Comparison of ENCODE assay signal across 10 mouse cellular contexts in genomic region chr19:27492468-27492867, GRCm38 (mm10).
DNase-seq lines count a peak whose midpoint lies in the region; ATAC-seq and TF ChIP-seq lines count a peak whose summit lies in the region.
"Had no signal": no experiment of that assay in that cellular context is flagged by ENCODE, and none has a peak within 500 bp of the region (broad histone marks: within the 10 kb centered on the region; RNA-seq: fewer than 3 reads in every experiment).

No protein-coding gene starts in this region.

- no peaks in the 10 kb centered on the region for H3K4me1 ChIP-seq in hindbrain, postnatal 0 days (ENCODE audit: insufficient read depth, low read length)
- no peaks in the 10 kb centered on the region for H3K4me1 ChIP-seq in hindbrain, embryonic 16.5 days (ENCODE audit: control insufficient read depth, insufficient read depth, low read depth, low read length)
- H3K4me1 ChIP-seq in intestine, postnatal 0 days (replicated peaks; ENCODE audit: control insufficient read depth, insufficient read depth, low read length) = no peaks in the 10 kb centered on the region
- H3K4me1 ChIP-seq: midbrain, embryonic 13.5 days had no signal

- no peaks in the 10 kb centered on the region for H3K9me3 ChIP-seq in hindbrain, postnatal 0 days (ENCODE audit: low read length)
- no peaks in the 10 kb centered on the region for H3K9me3 ChIP-seq in hindbrain, embryonic 16.5 days (ENCODE audit: control insufficient read depth, low read length)
- no peaks in the 10 kb centered on the region for H3K9me3 ChIP-seq in intestine, postnatal 0 days (ENCODE audit: control insufficient read depth)
- H3K9me3 ChIP-seq: midbrain, embryonic 13.5 days had no signal

- peak; percentile 16 for DNase-seq in hindbrain, postnatal 0 days (ENCODE audit: low spot score)
- peak; percentile 29 for DNase-seq in 3134 (ENCODE audit: extremely low read depth, insufficient read length, low spot score)
- DNase-seq in adrenal gland, postnatal 36 days = peak; percentile 14 to 16
- peak; percentile 27 for DNase-seq in layer of hippocampus, adult 9-10 months (ENCODE audit: low spot score)
- no peak for DNase-seq in natural killer cell, adult 2 months (ENCODE audit: low spot score in 2 of 2)
- DNase-seq: cerebellum, adult 9-10 months had no signal

- 81% methylated on average over 8 of the region's 8 CpGs for WGBS in hindbrain, postnatal 0 days
- 81% methylated on average over 8 of the region's 8 CpGs for WGBS in hindbrain, embryonic 16.5 days
- 79% methylated on average over 8 of the region's 8 CpGs for WGBS in intestine, postnatal 0 days

- H3K27me3 ChIP-seq in hindbrain, postnatal 0 days (ENCODE audit: insufficient read depth, low read length) = no peaks in the 10 kb centered on the region
- no peaks in the 10 kb centered on the region for H3K27me3 ChIP-seq in hindbrain, embryonic 16.5 days (replicated peaks; ENCODE audit: control insufficient read depth, insufficient read depth, low read length)
- H3K27me3 ChIP-seq in intestine, postnatal 0 days (replicated peaks; ENCODE audit: control insufficient read depth, insufficient read depth, low read length) = no peaks in the 10 kb centered on the region
- H3K27me3 ChIP-seq: midbrain, embryonic 13.5 days had no signal

- H3K4me2 ChIP-seq in hindbrain, postnatal 0 days (ENCODE audit: low read depth, low read length) = no peak overlapping the region
- H3K4me2 ChIP-seq in hindbrain, embryonic 16.5 days (ENCODE audit: low read length) = no peak overlapping the region
- no peak overlapping the region for H3K4me2 ChIP-seq in intestine, postnatal 0 days (replicated peaks; ENCODE audit: low read depth)
- H3K4me2 ChIP-seq: midbrain, embryonic 13.5 days had no signal

- no peak overlapping the region for H3K4me3 ChIP-seq in hindbrain, postnatal 0 days (ENCODE audit: low read length)
- H3K4me3 ChIP-seq in hindbrain, embryonic 16.5 days (ENCODE audit: low read length) = no peak overlapping the region
- H3K4me3 ChIP-seq in intestine, postnatal 0 days (ENCODE audit: low read depth, low read length) = no peak overlapping the region
- H3K4me3 ChIP-seq: midbrain, embryonic 13.5 days had no signal

- H3K9ac ChIP-seq in hindbrain, postnatal 0 days (replicated peaks; ENCODE audit: low read length) = no peak overlapping the region
- H3K9ac ChIP-seq in hindbrain, embryonic 16.5 days (ENCODE audit: low read depth, low read length) = no peak overlapping the region
- no peak overlapping the region for H3K9ac ChIP-seq in intestine, postnatal 0 days (ENCODE audit: low read depth, low read length)
- H3K9ac ChIP-seq: midbrain, embryonic 13.5 days had no signal

- no peaks in the 10 kb centered on the region for H3K36me3 ChIP-seq in hindbrain, postnatal 0 days (ENCODE audit: insufficient read depth, low read length)
- no peaks in the 10 kb centered on the region for H3K36me3 ChIP-seq in hindbrain, embryonic 16.5 days (ENCODE audit: control insufficient read depth, insufficient read depth, low read length)
- no peaks in the 10 kb centered on the region for H3K36me3 ChIP-seq in intestine, postnatal 0 days (ENCODE audit: control insufficient read depth, insufficient read depth)
- H3K36me3 ChIP-seq: midbrain, embryonic 13.5 days had no signal

- H3K27ac ChIP-seq in hindbrain, postnatal 0 days = no peak overlapping the region
- no peak overlapping the region for H3K27ac ChIP-seq in hindbrain, embryonic 16.5 days (ENCODE audit: low read depth, low read length)
- H3K27ac ChIP-seq in intestine, postnatal 0 days (ENCODE audit: low read depth, low read length) = no peak overlapping the region
- H3K27ac ChIP-seq: midbrain, embryonic 13.5 days had no signal

- no peak for ATAC-seq in hindbrain, postnatal 0 days
- ATAC-seq in hindbrain, embryonic 16.5 days = no peak
- no peak for ATAC-seq in intestine, postnatal 0 days
- ATAC-seq in activated CD4-positive, CD25-positive, alpha-beta regulatory T cell, adult 4 months = no peak
- ATAC-seq: midbrain, embryonic 13.5 days had no signal

- TF ChIP-seq CTCF in hindbrain, postnatal 0 days (IDR thresholded peaks at IDR 0.05; ENCODE audit: low read depth) = no peak
- TF ChIP-seq CTCF in intestine, postnatal 0 days (IDR thresholded peaks at IDR 0.05; ENCODE audit: low read depth) = no peak

Comparison
In these comparisons a context has a peak if more than half of its experiments do, and no peak if none do; other contexts are left out.
1. DNase-seq: peak in hindbrain, postnatal 0 days (single experiment), 3134 (single experiment), adrenal gland, postnatal 36 days (2 of 2) and layer of hippocampus, adult 9-10 months (single experiment); none in natural killer cell, adult 2 months (0 of 2).